Mouse (Mus musculus): ENCODE measurements around the gene Plek2. TPM values are rescaled to one million over a fixed set of nuclear protein-coding genes. Genes with fewer than 3 reads are reported as not detected.

Gene Plek2
- polyA plus RNA-seq, 1 experiment from 2014 or later = 1.1 TPM

GRCm38 (mm10) chr12:78908081-78908605, 1.4 kb upstream of the Plek2 start:
- Histone ChIP-seq H3K27ac (replicated peaks) (no peak overlapping the region), H3K9me3 (no peaks in the 10 kb centered on the region), H3K4me2 (no peak overlapping the region), H3K27me3 (peaks cover 80% of the 10 kb centered on the region), H3K4me3 (no peak overlapping the region), H3K36me3 (no peaks in the 10 kb centered on the region), H3K4me1 (replicated peaks) (peaks cover 21% of the 10 kb centered on the region), H3K9ac (no peak overlapping the region)
- WGBS = 80% methylated on average over 6 of the region's 6 CpGs
- ATAC-seq (ENCODE audit: low read depth) = no peak

- WGBS = 85% methylated on average over 6 of the region's 7 CpGs
- H3K4me3 ChIP-seq = no peak overlapping the region
- no peaks in the 10 kb centered on the region for H3K36me3 ChIP-seq
- peaks cover 45% of the 10 kb centered on the region for H3K27me3 ChIP-seq
- no peak for ATAC-seq (ENCODE audit: low read depth)
- no peaks in the 10 kb centered on the region for H3K9me3 ChIP-seq
- no peak overlapping the region for H3K9ac ChIP-seq
- H3K27ac ChIP-seq (replicated peaks) = no peak overlapping the region
- H3K4me2 ChIP-seq = no peak overlapping the region
- peaks cover 7% of the 10 kb centered on the region for H3K4me1 ChIP-seq (replicated peaks)
Measured at GRCm38 (mm10) chr12:78904499-78904898, 2.3 kb downstream of the Plek2 start.

- Histone ChIP-seq H3K4me1 (replicated peaks) (peaks cover 7% of the 10 kb centered on the region), H3K27ac (replicated peaks) (no peak overlapping the region), H3K4me2 (no peak overlapping the region), H3K36me3 (no peaks in the 10 kb centered on the region), H3K9ac (no peak overlapping the region), H3K27me3 (peaks cover 35% of the 10 kb centered on the region), H3K9me3 (no peaks in the 10 kb centered on the region), H3K4me3 (no peak overlapping the region)
- ATAC-seq (ENCODE audit: low read depth) = no peak
- 82% methylated on average over 4 of the region's 4 CpGs for WGBS
Measured at GRCm38 (mm10) chr12:78903313-78903712, 3.5 kb downstream of the Plek2 start.

GRCm38 (mm10) chr12:78901467-78901866, 5.3 kb downstream of the Plek2 start:
- 92% methylated on average over 5 of the region's 5 CpGs for WGBS
- H3K4me2 ChIP-seq = no peak overlapping the region
- no peak overlapping the region for H3K4me3 ChIP-seq
- no peaks in the 10 kb centered on the region for H3K9me3 ChIP-seq
- no peaks in the 10 kb centered on the region for H3K36me3 ChIP-seq
- peaks cover 16% of the 10 kb centered on the region for H3K27me3 ChIP-seq
- H3K4me1 ChIP-seq (replicated peaks) = peaks cover under 1% of the 10 kb centered on the region
- H3K9ac ChIP-seq = no peak overlapping the region
- no peak for ATAC-seq (ENCODE audit: low read depth)
- H3K27ac ChIP-seq (replicated peaks) = no peak overlapping the region

GRCm38 (mm10) chr12:78897861-78898260, 8.9 kb downstream of the Plek2 start:
- 94% methylated on average over 1 of the region's 1 CpGs for WGBS

GRCm38 (mm10) chr12:78891149-78891548, 15.6 kb downstream of the Plek2 start:
- Histone ChIP-seq H3K36me3 (peaks cover 17% of the 10 kb centered on the region), H3K27ac (replicated peaks) (no peak overlapping the region), H3K9ac (no peak overlapping the region), H3K27me3 (no peaks in the 10 kb centered on the region), H3K4me3 (no peak overlapping the region), H3K4me2 (no peak overlapping the region), H3K4me1 (replicated peaks) (no peaks in the 10 kb centered on the region), H3K9me3 (no peaks in the 10 kb centered on the region)
- ATAC-seq (ENCODE audit: low read depth) = no peak
- WGBS = 88% methylated on average over 2 of the region's 2 CpGs

More at GRCm38 (mm10) chr12:78897861-78898260, 8.9 kb downstream of the Plek2 start:
- no peak for ATAC-seq (ENCODE audit: low read depth)
- H3K4me2 ChIP-seq = no peak overlapping the region
- no peaks in the 10 kb centered on the region for H3K9me3 ChIP-seq
- H3K27me3 ChIP-seq = no peaks in the 10 kb centered on the region
- H3K9ac ChIP-seq = no peak overlapping the region
- H3K4me3 ChIP-seq = no peak overlapping the region
- no peaks in the 10 kb centered on the region for H3K36me3 ChIP-seq
- H3K4me1 ChIP-seq (replicated peaks) = no peaks in the 10 kb centered on the region
- H3K27ac ChIP-seq (replicated peaks) = no peak overlapping the region

GRCm38 (mm10) chr12:78890062-78890461, 16.7 kb downstream of the Plek2 start:
- WGBS = 68% methylated on average over 1 of the region's 1 CpGs
- no peak overlapping the region for H3K27ac ChIP-seq (replicated peaks)
- H3K4me3 ChIP-seq = no peak overlapping the region
- H3K27me3 ChIP-seq = no peaks in the 10 kb centered on the region
- H3K36me3 ChIP-seq = peaks cover 26% of the 10 kb centered on the region
- no peaks in the 10 kb centered on the region for H3K9me3 ChIP-seq
- H3K9ac ChIP-seq = no peak overlapping the region
- no peak for ATAC-seq (ENCODE audit: low read depth)
- H3K4me1 ChIP-seq (replicated peaks) = no peaks in the 10 kb centered on the region
- H3K4me2 ChIP-seq = no peak overlapping the region

- no peak for ATAC-seq (ENCODE audit: low read depth)
- Histone ChIP-seq H3K4me1 (replicated peaks) (no peaks in the 10 kb centered on the region), H3K27me3 (no peaks in the 10 kb centered on the region), H3K9ac (no peak overlapping the region), H3K4me2 (no peak overlapping the region), H3K4me3 (no peak overlapping the region), H3K9me3 (no peaks in the 10 kb centered on the region), H3K36me3 (peaks cover 53% of the 10 kb centered on the region), H3K27ac (replicated peaks) (no peak overlapping the region)
- WGBS = 96% methylated on average over 3 of the region's 3 CpGs
Measured at GRCm38 (mm10) chr12:78874581-78874980, 32.2 kb downstream of the Plek2 start.

- no peak for ATAC-seq (ENCODE audit: low read depth)
- Histone ChIP-seq H3K4me3 (no peak overlapping the region), H3K9me3 (no peaks in the 10 kb centered on the region), H3K27ac (replicated peaks) (no peak overlapping the region), H3K9ac (no peak overlapping the region), H3K4me2 (no peak overlapping the region), H3K4me1 (replicated peaks) (peaks cover 5% of the 10 kb centered on the region), H3K36me3 (peaks cover 34% of the 10 kb centered on the region), H3K27me3 (no peaks in the 10 kb centered on the region)
- WGBS = 96% methylated on average over 1 of the region's 1 CpGs
Measured at GRCm38 (mm10) chr12:78868115-78868514, 38.6 kb downstream of the Plek2 start.

GRCm38 (mm10) chr12:78865434-78865833, 41.3 kb downstream of the Plek2 start:
- 98% methylated on average over 1 of the region's 1 CpGs for WGBS

GRCm38 (mm10) chr12:78862254-78862730, 44.5 kb downstream of the Plek2 start:
- H3K36me3 ChIP-seq = 0 out of 2 replicates have a peak, but pooled peaks cover 7% of the 10 kb centered on the region
- peaks cover 47% of the 10 kb centered on the region for H3K4me1 ChIP-seq (replicated peaks)
- ATAC-seq (ENCODE audit: low read depth) = no peak
- H3K9me3 ChIP-seq = no peaks in the 10 kb centered on the region
- peak overlapping the region; percentile 94 for H3K4me3 ChIP-seq
- 0% methylated on average over 22 of the region's 22 CpGs for WGBS
- no peaks in the 10 kb centered on the region for H3K27me3 ChIP-seq
- peak overlapping the region; percentile 85 for H3K27ac ChIP-seq (replicated peaks)
- H3K9ac ChIP-seq = peak overlapping the region; percentile 91
- H3K4me2 ChIP-seq = peak overlapping the region; percentile 80

More at GRCm38 (mm10) chr12:78865434-78865833, 41.3 kb downstream of the Plek2 start:
- no peak for ATAC-seq (ENCODE audit: low read depth)
- Histone ChIP-seq H3K36me3 (peaks cover 22% of the 10 kb centered on the region), H3K27ac (replicated peaks) (no peak overlapping the region), H3K9ac (no peak overlapping the region), H3K4me3 (no peak overlapping the region), H3K4me2 (no peak overlapping the region), H3K27me3 (no peaks in the 10 kb centered on the region), H3K9me3 (no peaks in the 10 kb centered on the region), H3K4me1 (replicated peaks) (peaks cover 17% of the 10 kb centered on the region)

- ATAC-seq (ENCODE audit: low read depth) = peak; percentile 100
- peak within 1 kb of the TSS; percentile 91 for H3K9ac ChIP-seq
- H3K36me3 ChIP-seq = peaks cover 6% of the 10 kb centered on the region; the same call in 1 of the 2 replicates
- H3K4me1 ChIP-seq (replicated peaks) = peaks cover 47% of the 10 kb centered on the region
- H3K9me3 ChIP-seq = no peaks in the 10 kb centered on the region
- peak within 1 kb of the TSS; percentile 96 for H3K4me2 ChIP-seq
- H3K27ac ChIP-seq (replicated peaks) = peak within 1 kb of the TSS; percentile 85
- under 1% methylated on average over 55 of the region's 55 CpGs for WGBS
- peak within 1 kb of the TSS; percentile 94 for H3K4me3 ChIP-seq
- H3K27me3 ChIP-seq = no peaks in the 10 kb centered on the region
Measured at GRCm38 (mm10) chr12:78861496-78862253, 45.1 kb downstream of the Plek2 start, which contains the start of the genes Atp6v1d and Eif2s1. Atp6v1d (minus strand) TSS chr12:78861638. Eif2s1 (plus strand) TSS chr12:78861819.
